Mouse (Mus musculus) heart, adult 2 months (tissue): ENCODE results near the gene Mgat5. TPM values are rescaled to one million over a fixed set of nuclear protein-coding genes. Genes with fewer than 3 reads are reported as not detected.

ENCODE experiments used
- DNase-seq, 2 experiments: peaks; one replicate each; pipeline ENCODE4 v3.0.0; 2021
- H3K27ac ChIP-seq: fragments of 200-600 bp; 2 replicates; pipeline ENCODE4 v1.8.1; 2022
- H3K27me3 ChIP-seq: fragments of 200-500 bp; 2 replicates; pipeline ENCODE4 v1.6.1; 2012; ENCODE audit warnings: mild to moderate bottlenecking, low read length, inconsistent platforms, mixed read lengths; ENCODE audit not compliant: control insufficient read depth, insufficient read depth
- H3K36me3 ChIP-seq: fragments of 200-500 bp; 2 replicates; pipeline ENCODE4 v1.6.1; 2012; ENCODE audit warnings: low read length, inconsistent platforms; ENCODE audit not compliant: control insufficient read depth, insufficient read depth
- H3K4me1 ChIP-seq: fragments of 200-500 bp; 2 replicates; pipeline ENCODE4 v1.6.1; 2011; ENCODE audit warnings: low read length; ENCODE audit not compliant: control insufficient read depth, insufficient read depth
- H3K4me3 ChIP-seq: fragments of 200-600 bp; 2 replicates; pipeline ENCODE4 v1.8.1; 2022
- H3K79me2 ChIP-seq: fragments of 200-500 bp; replicated peaks from 2 replicates; pipeline ENCODE4 v1.6.1; 2012; ENCODE audit warnings: mild to moderate bottlenecking, inconsistent platforms, low read length, moderate library complexity, mixed read lengths; ENCODE audit not compliant: control insufficient read depth, insufficient read depth
- H3K9ac ChIP-seq: fragments of 200-500 bp; 2 replicates; pipeline ENCODE4 v1.6.1; 2012; ENCODE audit warnings: low read depth, mild to moderate bottlenecking, control low read depth, inconsistent platforms, low read length, mixed read lengths
- CTCF ChIP-seq: fragments of 200-600 bp; IDR thresholded peaks from 2 replicates; pipeline ENCODE4 v1.8.1; 2022; ENCODE audit warnings: antibody characterized with exemption, mild to moderate bottlenecking, moderate library complexity
- EP300 ChIP-seq: fragments of 200-500 bp; IDR thresholded peaks from 2 replicates; pipeline ENCODE4 v1.6.1; 2011; ENCODE audit warnings: low read depth, low read length, control low read depth; ENCODE audit not compliant: insufficient read depth
- POLR2A ChIP-seq: fragments of 200-500 bp; IDR thresholded peaks from 2 replicates; pipeline ENCODE4 v1.6.1; 2011; ENCODE audit warnings: mild to moderate bottlenecking, low read depth, low read length, control low read depth; ENCODE audit not compliant: insufficient read depth
- WGBS: fragments of 180-500 bp; shearing (Covaris S2); methylation state at CpG from one replicate; pipeline ENCODE4 v1.1.7; 2018; 5-methylcytosine and 5-hydroxymethylcytosine counted together
- intact Hi-C: fragments of 180-260 bp; cut with DNase I; formaldehyde crosslinking; loops from one replicate; pipeline ENCODE4 v1.15.1; 2025
- polyA plus RNA-seq: library from polyadenylated mRNA; depleted of rRNA; stranded (reverse); fragments of >200 nt; gene quantifications from 2 replicates; pipeline ENCODE4 v1.2.3, GENCODE M21; 2012
- total RNA-seq, 2 experiments: library from RNA; stranded (reverse); gene quantifications; 2 replicates each; pipeline ENCODE4 v1.2.3; 2021

Gene Mgat5
- total and polyA plus RNA-seq, 3 experiments: 5.6 to 16.7 (median 13.6) TPM

GRCm38 (mm10) chr1:127500219-127500618, 295.4 kb downstream of the Mgat5 start:
- H3K79me2 ChIP-seq: no peaks in the 10 kb centered on the region
- intact Hi-C loops: loop anchor here (1.0 to 10.0 kb wide), 4 partner anchors 95 to 415 kb away; partner anchors contain the start of gene Tmem163
- TF ChIP-seq POLR2A: no peak
- TF ChIP-seq EP300: 0 out of 2 replicates have a peak, but pooled peaks have one; percentile 27
- TF ChIP-seq CTCF: peak; percentile 96
- H3K27me3 ChIP-seq: no peaks in the 10 kb centered on the region
- no peaks in the 10 kb centered on the region for H3K36me3 ChIP-seq
- H3K4me3 ChIP-seq: no peak overlapping the region
- H3K4me1 ChIP-seq: no peaks in the 10 kb centered on the region
- no peak overlapping the region for H3K9ac ChIP-seq
- H3K27ac ChIP-seq: no peak overlapping the region
- DNase-seq: peak; percentile 63 to 76
- 5% methylated on average over 8 of the region's 8 CpGs for WGBS

GRCm38 (mm10) chr1:127500701-127501100, 295.9 kb downstream of the Mgat5 start:
- intact Hi-C loops: loop anchor here (1.0 to 10.0 kb wide), 4 partner anchors 94 to 414 kb away; partner anchors contain the start of gene Tmem163
- no peaks in the 10 kb centered on the region for H3K36me3 ChIP-seq
- H3K27ac ChIP-seq: no peak overlapping the region
- H3K4me1 ChIP-seq: no peaks in the 10 kb centered on the region
- DNase-seq: peak in 1 of 2 experiments; percentile 18
- no peak overlapping the region for H3K4me3 ChIP-seq
- no peaks in the 10 kb centered on the region for H3K27me3 ChIP-seq
- 62% methylated on average over 17 of the region's 17 CpGs for WGBS
- H3K79me2 ChIP-seq: no peaks in the 10 kb centered on the region
- no peak overlapping the region for H3K9ac ChIP-seq
- no peak for TF ChIP-seq POLR2A
- TF ChIP-seq CTCF: no peak
- TF ChIP-seq EP300: no peak

GRCm38 (mm10) chr1:127507042-127507650, 302.3 kb downstream of the Mgat5 start:
- peaks cover 3% of the 10 kb centered on the region for H3K4me1 ChIP-seq
- no peaks in the 10 kb centered on the region for H3K36me3 ChIP-seq
- H3K27me3 ChIP-seq: no peaks in the 10 kb centered on the region
- no peak overlapping the region for H3K4me3 ChIP-seq
- 80% methylated on average over 10 of the region's 10 CpGs for WGBS
- DNase-seq: no peak
- TF ChIP-seq CTCF: no peak
- no peak for TF ChIP-seq POLR2A
- no peak for TF ChIP-seq EP300
- no peak overlapping the region for H3K27ac ChIP-seq
- H3K79me2 ChIP-seq: no peaks in the 10 kb centered on the region
- H3K9ac ChIP-seq: no peak overlapping the region
- intact Hi-C loops: loop anchor here (10.0 kb wide), 1 partner anchor 408 kb away; no protein-coding TSS in a partner anchor

DNA sequence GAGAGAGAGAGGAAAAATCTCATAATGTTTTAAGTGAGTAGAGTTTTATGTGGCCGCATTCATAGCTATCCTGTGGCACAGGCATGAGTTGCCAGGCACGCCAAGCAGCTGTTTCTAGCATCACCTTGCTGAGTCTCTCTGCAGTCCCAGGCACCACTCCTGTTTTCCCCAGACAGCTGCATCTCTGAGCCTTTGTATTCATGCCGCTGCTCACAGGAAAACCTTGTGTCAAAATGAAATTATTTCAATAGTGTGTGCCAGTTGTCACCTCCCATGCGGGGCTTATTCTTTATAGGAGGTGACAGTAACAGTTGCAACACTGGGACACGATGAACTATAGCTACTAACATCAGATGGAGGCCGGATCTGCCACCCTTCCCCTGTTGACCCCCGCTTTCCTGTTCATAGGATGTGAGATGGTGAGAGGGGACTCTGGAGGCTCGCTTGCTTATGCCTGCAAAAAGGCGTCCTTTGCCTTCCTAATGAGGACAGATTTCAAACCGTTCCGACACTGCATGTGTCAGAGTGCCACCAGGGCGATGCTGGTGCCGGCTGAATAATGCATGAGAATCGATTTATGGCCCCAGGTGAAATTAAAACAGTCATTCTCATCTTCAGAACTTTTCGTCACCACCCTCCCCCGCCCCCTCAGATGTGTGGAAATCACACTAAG, 303.4 kb downstream of the Mgat5 start:
- intact Hi-C loops: loop anchor here (10.0 kb wide), 1 partner anchor 407 kb away; no protein-coding TSS in a partner anchor
- 82% methylated on average over 16 of the region's 16 CpGs for WGBS
- DNase-seq: no peak
- Histone ChIP-seq H3K27ac (no peak overlapping the region), H3K27me3 (no peaks in the 10 kb centered on the region), H3K4me1 (peaks cover 3% of the 10 kb centered on the region), H3K36me3 (no peaks in the 10 kb centered on the region), H3K9ac (no peak overlapping the region), H3K79me2 (no peaks in the 10 kb centered on the region), H3K4me3 (no peak overlapping the region)
- TF ChIP-seq CTCF (no peak), POLR2A (no peak), EP300 (no peak)

DNA sequence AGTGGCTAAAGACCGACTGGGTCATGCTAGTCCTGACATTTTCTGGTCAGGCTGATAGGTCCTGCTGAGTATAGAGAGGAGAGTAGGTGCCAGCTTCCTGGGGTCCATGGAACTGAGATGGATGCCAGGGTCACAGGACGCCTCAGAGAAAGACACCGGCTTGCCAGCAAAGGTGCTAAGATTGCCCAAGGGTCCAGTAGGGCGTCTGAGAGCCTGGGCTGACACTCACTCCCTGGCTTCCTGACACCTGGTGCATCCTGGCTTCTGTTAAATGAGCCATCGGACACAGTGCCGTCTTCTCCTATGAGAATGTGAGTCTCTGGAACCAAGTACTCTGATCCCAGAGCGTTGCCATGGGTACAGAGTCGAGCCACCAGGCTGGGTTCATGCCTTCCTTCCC, 304.1 kb downstream of the Mgat5 start:
- Histone ChIP-seq H3K79me2 (no peaks in the 10 kb centered on the region), H3K36me3 (no peaks in the 10 kb centered on the region), H3K9ac (no peak overlapping the region), H3K4me3 (no peak overlapping the region), H3K27ac (no peak overlapping the region), H3K27me3 (no peaks in the 10 kb centered on the region), H3K4me1 (peaks cover 3% of the 10 kb centered on the region)
- TF ChIP-seq EP300 (no peak), POLR2A (no peak), CTCF (no peak)
- WGBS: 78% methylated on average over 8 of the region's 8 CpGs
- intact Hi-C loops: loop anchor here (10.0 kb wide), 1 partner anchor 406 kb away; no protein-coding TSS in a partner anchor
- no peak for DNase-seq

DNA sequence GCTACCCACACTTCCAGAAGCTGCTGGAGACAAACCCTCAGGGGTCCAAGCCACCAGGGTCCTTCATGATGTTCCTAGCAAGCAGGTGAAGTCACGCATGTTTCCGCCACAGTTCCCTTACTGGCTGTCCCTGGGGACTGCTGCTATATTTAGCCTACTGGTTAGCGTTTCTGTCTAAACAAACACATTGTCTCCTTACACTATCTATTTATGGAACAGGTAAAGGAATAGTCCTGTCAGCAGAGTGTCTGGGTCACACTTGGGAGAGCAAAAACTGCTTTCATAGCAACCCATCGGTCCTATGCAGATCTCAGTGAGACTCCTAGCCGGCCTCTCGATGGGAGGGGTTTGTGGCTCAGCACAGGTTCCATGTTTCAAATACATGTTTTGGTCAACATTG, 306.5 kb downstream of the Mgat5 start:
- peak in 1 of 2 experiments; percentile 17 for DNase-seq
- Histone ChIP-seq H3K9ac (no peak overlapping the region), H3K36me3 (no peaks in the 10 kb centered on the region), H3K4me3 (no peak overlapping the region), H3K79me2 (no peaks in the 10 kb centered on the region), H3K27ac (peak overlapping the region; percentile 51), H3K4me1 (peaks cover 3% of the 10 kb centered on the region), H3K27me3 (no peaks in the 10 kb centered on the region)
- intact Hi-C loops: no loop called here
- WGBS: 45% methylated on average over 6 of the region's 6 CpGs
- TF ChIP-seq EP300 (no peak), POLR2A (no peak), CTCF (no peak)
